In genomic region chr8:84809109-84809940, GRCm38 (mm10) we compare ENCODE assay signal across 19 mouse cellular contexts. TPM values are rescaled to one million over a fixed set of nuclear protein-coding genes. Genes with fewer than 3 reads are reported as not detected.
DNase-seq lines count a peak whose midpoint lies in the region; ATAC-seq and TF ChIP-seq lines count a peak whose summit lies in the region.
"Had no signal": no experiment of that assay in that cellular context is flagged by ENCODE, and none has a peak within 500 bp of the region (broad histone marks: within the 10 kb centered on the region; RNA-seq: fewer than 3 reads in every experiment).

No protein-coding gene starts in this region.

- H3K36me3 ChIP-seq in hindbrain, embryonic 15.5 days = no peaks in the 10 kb centered on the region
- no peaks in the 10 kb centered on the region for H3K36me3 ChIP-seq in hindbrain, embryonic 11.5 days (ENCODE audit: control insufficient read depth, insufficient read depth, low read length)
- no peaks in the 10 kb centered on the region for H3K36me3 ChIP-seq in neural tube, embryonic 12.5 days
- no peaks in the 10 kb centered on the region for H3K36me3 ChIP-seq in neural tube, embryonic 15.5 days
- H3K36me3 ChIP-seq: heart, embryonic 10.5 days; limb, embryonic 12.5 days; liver, embryonic 15.5 days had no signal

- no peak overlapping the region for H3K4me3 ChIP-seq in cerebellum, adult 2 months (replicated peaks; ENCODE audit: insufficient read depth, low read depth, low read length)
- H3K4me3 ChIP-seq in hindbrain, embryonic 15.5 days = no peak overlapping the region
- H3K4me3 ChIP-seq in hindbrain, embryonic 11.5 days (ENCODE audit: low read depth, low read length) = no peak overlapping the region
- H3K4me3 ChIP-seq in neural tube, embryonic 12.5 days = no peak overlapping the region
- H3K4me3 ChIP-seq in neural tube, embryonic 15.5 days (replicated peaks) = no peak overlapping the region
- H3K4me3 ChIP-seq: heart, embryonic 10.5 days; left cerebral cortex, adult 2 months; limb, embryonic 12.5 days; liver, embryonic 15.5 days had no signal

- TF ChIP-seq POLR2A in cerebellum, adult 2 months (IDR thresholded peaks at IDR 0.05; ENCODE audit: borderline replicate concordance, insufficient read depth, low read length) = no peak

- H3K4me1 ChIP-seq in cerebellum, adult 2 months (ENCODE audit: control insufficient read depth, insufficient read depth, low read length) = peaks cover 6% of the 10 kb centered on the region
- H3K4me1 ChIP-seq in hindbrain, embryonic 15.5 days (replicated peaks) = peaks cover 31% of the 10 kb centered on the region
- no peaks in the 10 kb centered on the region for H3K4me1 ChIP-seq in hindbrain, embryonic 11.5 days (replicated peaks; ENCODE audit: control insufficient read depth, insufficient read depth, low read length)
- peaks cover 33% of the 10 kb centered on the region for H3K4me1 ChIP-seq in neural tube, embryonic 12.5 days
- peaks cover 21% of the 10 kb centered on the region for H3K4me1 ChIP-seq in neural tube, embryonic 15.5 days

- H3K27me3 ChIP-seq in cerebellum, adult 2 months (ENCODE audit: control insufficient read depth, insufficient read depth, low read length) = no peaks in the 10 kb centered on the region
- H3K27me3 ChIP-seq in hindbrain, embryonic 15.5 days = 0 out of 2 replicates have a peak, but pooled peaks cover 18% of the 10 kb centered on the region
- H3K27me3 ChIP-seq in hindbrain, embryonic 11.5 days (ENCODE audit: control insufficient read depth, insufficient read depth, low read length) = peaks cover 47% of the 10 kb centered on the region
- peaks cover 55% of the 10 kb centered on the region for H3K27me3 ChIP-seq in neural tube, embryonic 12.5 days (replicated peaks)
- H3K27me3 ChIP-seq in neural tube, embryonic 15.5 days (replicated peaks) = peaks cover 31% of the 10 kb centered on the region

- H3K9ac ChIP-seq in hindbrain, embryonic 15.5 days = no peak overlapping the region
- no peak overlapping the region for H3K9ac ChIP-seq in hindbrain, embryonic 11.5 days (ENCODE audit: low read depth, low read length)
- H3K9ac ChIP-seq in neural tube, embryonic 12.5 days = no peak overlapping the region
- H3K9ac ChIP-seq in neural tube, embryonic 15.5 days (replicated peaks) = no peak overlapping the region
- H3K9ac ChIP-seq: limb, embryonic 12.5 days; liver, embryonic 15.5 days had no signal

- 60% methylated on average over 12 of the region's 12 CpGs for WGBS in cerebellum, adult 2 months
- WGBS in hindbrain, embryonic 15.5 days = 49% methylated on average over 12 of the region's 12 CpGs
- WGBS in hindbrain, embryonic 11.5 days = 48% methylated on average over 12 of the region's 12 CpGs
- 53% methylated on average over 12 of the region's 12 CpGs for WGBS in neural tube, embryonic 12.5 days
- 42% methylated on average over 12 of the region's 12 CpGs for WGBS in neural tube, embryonic 15.5 days

- no peak for TF ChIP-seq CTCF in cerebellum, adult 2 months (IDR thresholded peaks at IDR 0.05; ENCODE audit: borderline replicate concordance, insufficient read depth, low read depth, low read length)

- DNase-seq in cerebellum, postnatal 14 days = peak; percentile 26 to 41
- DNase-seq in cerebellum, adult 2 months = no peak
- DNase-seq in hindbrain, embryonic 11.5 days (ENCODE audit: low spot score) = no peak
- no peak for DNase-seq in neural tube, embryonic 10.5 days (ENCODE audit: extremely low spot score, low spot score)
- no peak for DNase-seq in spleen, postnatal 4 days (ENCODE audit: low spot score in 2 of 2)
- DNase-seq: cerebellum, postnatal 36 days; gastrocnemius, postnatal 14 days; heart, postnatal 4 days; kidney, adult 11 months; kidney, postnatal 10 days; lung, postnatal 14 days; right cerebral cortex, postnatal 25 days had no signal

- ATAC-seq in hindbrain, embryonic 15.5 days (ENCODE audit: low FRiP score, low read depth) = no peak
- ATAC-seq in hindbrain, embryonic 11.5 days (ENCODE audit: low FRiP score) = no peak
- peak; percentile 27 for ATAC-seq in neural tube, embryonic 12.5 days (ENCODE audit: low FRiP score, low read depth)
- no peak for ATAC-seq in neural tube, embryonic 15.5 days (ENCODE audit: low FRiP score)

- H3K4me2 ChIP-seq in hindbrain, embryonic 15.5 days = no peak overlapping the region
- no peak overlapping the region for H3K4me2 ChIP-seq in hindbrain, embryonic 11.5 days (replicated peaks; ENCODE audit: low read depth, low read length)
- H3K4me2 ChIP-seq in neural tube, embryonic 12.5 days (replicated peaks) = no peak overlapping the region; the same call in 1 of the 2 replicates
- H3K4me2 ChIP-seq in neural tube, embryonic 15.5 days = no peak overlapping the region
- H3K4me2 ChIP-seq: limb, embryonic 12.5 days; liver, embryonic 15.5 days had no signal

- H3K9me3 ChIP-seq in hindbrain, embryonic 15.5 days = no peaks in the 10 kb centered on the region
- no peaks in the 10 kb centered on the region for H3K9me3 ChIP-seq in hindbrain, embryonic 11.5 days (ENCODE audit: control insufficient read depth, low read length)
- H3K9me3 ChIP-seq in neural tube, embryonic 12.5 days = peaks cover 5% of the 10 kb centered on the region
- H3K9me3 ChIP-seq in neural tube, embryonic 15.5 days (replicated peaks) = no peaks in the 10 kb centered on the region
- H3K9me3 ChIP-seq: liver, embryonic 15.5 days had no signal

- H3K27ac ChIP-seq in cerebellum, adult 2 months (ENCODE audit: insufficient read depth, low read length) = no peak overlapping the region
- H3K27ac ChIP-seq in hindbrain, embryonic 15.5 days (replicated peaks) = peak overlapping the region; percentile 3; the same call in 1 of the 2 replicates
- no peak overlapping the region for H3K27ac ChIP-seq in hindbrain, embryonic 11.5 days (ENCODE audit: low read depth, low read length)
- H3K27ac ChIP-seq in neural tube, embryonic 12.5 days = no peak overlapping the region
- H3K27ac ChIP-seq in neural tube, embryonic 15.5 days (replicated peaks) = 0 out of 2 replicates have a peak overlapping the region, but pooled peaks have one; percentile 1
- H3K27ac ChIP-seq: heart, embryonic 10.5 days; left cerebral cortex, adult 2 months; limb, embryonic 12.5 days; liver, embryonic 15.5 days had no signal

RNA-seq across cellular contexts. Expression of gene Nfix, which starts 9.2 kb away (rescaled TPM):
- 98.5 and 105 TPM in 2 replicates for polyA plus RNA-seq in cerebellum, adult 2 months (2012; rRNA removed)
- polyA plus RNA-seq in hindbrain, embryonic 15.5 days (2015; fragmentation: Nextera tagmentation; extraction: Ambion mirVana) = 71.2 and 87.6 TPM in 2 replicates
- polyA plus RNA-seq in hindbrain, embryonic 11.5 days (2014; fragmentation: Nextera tagmentation; extraction: Ambion mirVana) = 2.4 and 3.0 TPM in 2 replicates
- 8.4 and 11.2 TPM in 2 replicates for polyA plus RNA-seq in neural tube, embryonic 12.5 days (2016; fragmentation: Nextera tagmentation; extraction: Ambion mirVana)
- polyA plus RNA-seq in neural tube, embryonic 15.5 days (2015; fragmentation: Nextera tagmentation; extraction: Ambion mirVana) = 60.3 and 70.5 TPM in 2 replicates

RNA-seq across cellular contexts. Expression of gene Dand5, which starts 13.3 kb away (rescaled TPM):
- 16.1 and 16.2 TPM in 2 replicates for polyA plus RNA-seq in cerebellum, adult 2 months (2012; rRNA removed)
- 14.0 and 15.1 TPM in 2 replicates for polyA plus RNA-seq in hindbrain, embryonic 15.5 days (2015; fragmentation: Nextera tagmentation; extraction: Ambion mirVana)
- polyA plus RNA-seq in hindbrain, embryonic 11.5 days (2014; fragmentation: Nextera tagmentation; extraction: Ambion mirVana) = 6.2 and 7.1 TPM in 2 replicates
- 6.5 and 8.3 TPM in 2 replicates for polyA plus RNA-seq in neural tube, embryonic 12.5 days (2016; fragmentation: Nextera tagmentation; extraction: Ambion mirVana)
- polyA plus RNA-seq in neural tube, embryonic 15.5 days (2015; fragmentation: Nextera tagmentation; extraction: Ambion mirVana) = 15.7 and 17.2 TPM in 2 replicates

RNA-seq across cellular contexts. Expression of gene Gadd45gip1, which starts 22.0 kb away (rescaled TPM):
- 45.3 and 45.5 TPM in 2 replicates for polyA plus RNA-seq in cerebellum, adult 2 months (2012; rRNA removed)
- 39.7 and 40.6 TPM in 2 replicates for polyA plus RNA-seq in hindbrain, embryonic 15.5 days (2015; fragmentation: Nextera tagmentation; extraction: Ambion mirVana)
- polyA plus RNA-seq in hindbrain, embryonic 11.5 days (2014; fragmentation: Nextera tagmentation; extraction: Ambion mirVana) = 36.0 and 37.2 TPM in 2 replicates
- 39.7 and 40.1 TPM in 2 replicates for polyA plus RNA-seq in neural tube, embryonic 12.5 days (2016; fragmentation: Nextera tagmentation; extraction: Ambion mirVana)
- polyA plus RNA-seq in neural tube, embryonic 15.5 days (2015; fragmentation: Nextera tagmentation; extraction: Ambion mirVana) = 44.3 and 45.1 TPM in 2 replicates

RNA-seq across cellular contexts. Expression of gene Rad23a, which starts 31.1 kb away (rescaled TPM):
- 117 and 120 TPM in 2 replicates for polyA plus RNA-seq in cerebellum, adult 2 months (2012; rRNA removed)
- polyA plus RNA-seq in hindbrain, embryonic 15.5 days (2015; fragmentation: Nextera tagmentation; extraction: Ambion mirVana) = 79.1 and 85.9 TPM in 2 replicates
- polyA plus RNA-seq in hindbrain, embryonic 11.5 days (2014; fragmentation: Nextera tagmentation; extraction: Ambion mirVana) = 88.6 and 91.3 TPM in 2 replicates
- polyA plus RNA-seq in neural tube, embryonic 12.5 days (2016; fragmentation: Nextera tagmentation; extraction: Ambion mirVana) = 89.7 and 94.8 TPM in 2 replicates
- polyA plus RNA-seq in neural tube, embryonic 15.5 days (2015; fragmentation: Nextera tagmentation; extraction: Ambion mirVana) = 71.3 and 98.0 TPM in 2 replicates

RNA-seq across cellular contexts. Expression of gene Calr, which starts 37.4 kb away (rescaled TPM):
- polyA plus RNA-seq in cerebellum, adult 2 months (2012; rRNA removed) = 343 and 394 TPM in 2 replicates
- polyA plus RNA-seq in hindbrain, embryonic 15.5 days (2015; fragmentation: Nextera tagmentation; extraction: Ambion mirVana) = 700 and 710 TPM in 2 replicates
- 837 and 845 TPM in 2 replicates for polyA plus RNA-seq in hindbrain, embryonic 11.5 days (2014; fragmentation: Nextera tagmentation; extraction: Ambion mirVana)
- polyA plus RNA-seq in neural tube, embryonic 12.5 days (2016; fragmentation: Nextera tagmentation; extraction: Ambion mirVana) = 753 and 769 TPM in 2 replicates
- 730 and 802 TPM in 2 replicates for polyA plus RNA-seq in neural tube, embryonic 15.5 days (2015; fragmentation: Nextera tagmentation; extraction: Ambion mirVana)

Comparison
In these comparisons a context has a peak if more than half of its experiments do, and no peak if none do; other contexts are left out.
1. DNase-seq: peak in cerebellum, postnatal 14 days (2 of 2); none in cerebellum, adult 2 months (0 of 2), hindbrain, embryonic 11.5 days (single experiment), neural tube, embryonic 10.5 days (single experiment) and spleen, postnatal 4 days (0 of 2).
2. H3K27ac ChIP-seq: peak in hindbrain, embryonic 15.5 days (single experiment) and neural tube, embryonic 15.5 days (single experiment); none in cerebellum, adult 2 months (single experiment), hindbrain, embryonic 11.5 days (single experiment) and neural tube, embryonic 12.5 days (single experiment).